Mouse (Mus musculus): ENCODE data around the gene Cenpm.
A peak's percentile ranks its signal among the peaks of the same experiment; 100 is the strongest.

Gene Cenpm

DNA sequence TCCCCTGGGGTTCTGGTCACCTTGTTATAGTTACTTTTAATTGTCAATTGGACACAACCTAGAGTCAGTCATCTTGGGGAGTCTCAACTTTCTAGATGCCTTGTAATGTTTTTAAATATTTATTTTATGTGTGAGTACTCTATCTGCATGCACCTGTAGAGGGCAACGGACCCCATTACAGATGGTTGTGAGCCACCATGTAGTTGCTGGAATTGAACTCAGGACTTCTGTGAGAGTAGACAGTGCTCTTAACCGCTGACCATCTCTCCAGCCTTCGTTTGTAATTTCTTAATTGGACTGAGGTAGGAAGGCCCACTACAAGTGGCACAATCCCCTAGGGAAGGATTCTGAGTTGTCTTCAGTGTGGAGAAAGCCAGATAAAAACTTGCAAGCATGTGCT is 1.2 kb downstream of the Cenpm start:
- no peak for DNase-seq (ENCODE audit: low spot score)

DNA sequence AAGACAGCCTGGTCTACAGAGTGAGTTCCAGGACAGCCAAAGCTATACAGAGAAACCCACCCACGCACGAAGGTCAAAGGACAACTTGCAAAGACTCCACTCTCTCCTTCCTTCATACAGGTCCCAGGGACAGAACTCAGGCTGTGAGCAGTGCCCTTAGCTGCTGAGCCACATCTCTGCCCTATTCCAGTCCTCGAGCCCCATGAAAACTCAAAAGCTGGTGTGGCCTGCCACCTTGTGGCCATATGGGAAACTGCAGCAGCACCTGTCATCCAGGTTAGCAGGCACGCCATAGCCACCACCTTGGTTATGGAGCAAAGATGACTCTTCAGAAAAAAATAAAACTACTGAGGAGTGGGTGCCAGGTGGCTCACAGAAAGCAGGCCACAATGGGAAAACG is 8.0 kb downstream of the Cenpm start:
- peak; percentile 84 for DNase-seq (ENCODE audit: low spot score)

DNA sequence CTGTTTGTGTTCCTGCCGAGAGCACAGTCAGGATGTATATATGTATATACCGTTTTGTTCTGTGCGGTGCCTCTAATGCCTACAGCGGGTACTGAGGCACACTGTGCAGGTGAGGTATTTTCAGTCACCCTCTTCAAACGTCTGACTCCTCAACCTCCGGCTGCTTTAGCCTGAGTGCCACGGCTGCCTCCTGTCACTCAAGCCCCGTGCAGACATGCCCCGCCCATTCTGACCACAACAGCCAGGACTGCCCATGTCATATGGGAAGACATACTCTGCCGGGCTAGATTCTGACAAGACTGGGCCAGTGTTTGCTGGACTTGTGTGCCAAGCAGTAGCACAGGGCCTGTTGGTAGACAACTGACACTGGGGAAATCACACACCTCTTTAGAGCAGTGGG is 8.9 kb downstream of the Cenpm start:
- no peak for DNase-seq (ENCODE audit: low spot score)

DNA sequence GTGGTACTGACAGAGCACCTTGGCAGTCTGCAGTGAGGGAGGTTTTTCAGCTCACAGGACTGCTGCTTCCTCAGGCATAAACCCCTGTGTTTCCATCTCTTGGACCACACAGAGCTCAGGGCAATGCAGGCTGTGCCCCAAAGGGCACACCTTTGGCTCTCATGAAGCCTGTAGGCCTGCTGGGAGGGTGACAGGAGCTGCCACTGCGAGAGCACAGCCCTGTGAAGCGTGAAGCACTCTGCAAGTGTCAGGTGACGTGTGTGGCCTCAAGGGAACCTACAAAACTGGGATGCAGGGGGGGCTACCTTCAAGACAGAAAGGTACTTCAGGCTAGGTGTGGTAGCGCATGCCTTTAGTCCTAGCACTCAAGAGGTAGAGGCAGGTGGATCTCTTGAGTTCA is 11.9 kb downstream of the Cenpm start:
- no peak for DNase-seq (ENCODE audit: low spot score)

DNA sequence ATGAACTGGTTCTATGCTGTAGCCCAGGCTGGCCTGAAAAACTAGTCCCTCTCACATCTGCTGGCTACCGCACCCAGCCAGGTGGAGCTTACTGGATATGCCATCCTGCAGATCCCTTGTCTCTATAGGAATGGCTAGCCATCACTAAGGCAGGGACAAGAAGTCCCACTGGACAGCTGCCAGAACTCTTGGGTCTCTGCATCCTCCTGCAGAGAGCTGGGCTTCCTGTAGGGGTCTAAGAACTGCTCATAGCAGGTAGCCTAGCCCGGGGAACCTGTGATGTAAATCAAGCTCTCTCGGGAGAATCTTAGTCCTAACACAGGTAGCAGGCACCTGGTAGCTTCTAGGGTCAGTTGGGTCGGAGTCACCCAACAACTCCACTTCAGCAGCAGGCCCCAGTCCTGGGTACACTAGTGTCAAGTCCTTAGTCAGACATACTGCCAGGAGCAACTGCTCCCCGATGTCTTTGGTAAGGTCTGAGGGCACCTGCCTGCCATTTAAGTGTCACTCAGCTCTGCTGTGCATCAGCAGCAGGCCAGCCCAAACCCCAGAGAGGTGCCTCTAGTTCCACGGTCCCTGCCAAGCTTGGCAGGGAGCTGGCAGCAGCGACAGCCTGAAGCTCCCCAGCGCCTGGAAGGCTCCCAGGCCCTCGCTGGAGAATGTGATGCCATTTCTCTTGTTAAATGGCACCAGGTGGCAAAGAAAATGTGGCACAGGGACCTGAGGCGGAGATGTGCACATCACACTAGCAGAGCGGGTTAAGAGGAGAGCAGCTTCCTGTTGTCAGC is 12.8 kb downstream of the Cenpm start:
- no peak for DNase-seq (ENCODE audit: low spot score)

DNA sequence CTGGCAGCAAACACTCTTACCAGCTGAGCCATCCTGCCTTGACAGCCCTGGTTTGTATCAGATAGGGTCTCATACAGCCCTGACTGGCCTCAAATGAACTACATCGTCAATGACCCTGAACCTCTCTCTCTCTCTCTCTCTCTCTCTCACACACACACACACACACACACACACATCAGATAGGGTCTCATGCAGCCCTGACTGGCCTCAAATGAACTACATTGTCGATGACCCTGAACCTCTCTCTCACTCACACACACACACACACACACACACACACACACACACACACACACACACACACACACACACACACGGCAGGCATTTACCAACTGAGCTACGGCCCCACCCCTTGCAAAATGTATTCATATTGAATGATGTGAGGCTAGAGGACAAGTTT is 13.4 kb downstream of the Cenpm start:
- no peak for DNase-seq (ENCODE audit: low spot score)

DNA sequence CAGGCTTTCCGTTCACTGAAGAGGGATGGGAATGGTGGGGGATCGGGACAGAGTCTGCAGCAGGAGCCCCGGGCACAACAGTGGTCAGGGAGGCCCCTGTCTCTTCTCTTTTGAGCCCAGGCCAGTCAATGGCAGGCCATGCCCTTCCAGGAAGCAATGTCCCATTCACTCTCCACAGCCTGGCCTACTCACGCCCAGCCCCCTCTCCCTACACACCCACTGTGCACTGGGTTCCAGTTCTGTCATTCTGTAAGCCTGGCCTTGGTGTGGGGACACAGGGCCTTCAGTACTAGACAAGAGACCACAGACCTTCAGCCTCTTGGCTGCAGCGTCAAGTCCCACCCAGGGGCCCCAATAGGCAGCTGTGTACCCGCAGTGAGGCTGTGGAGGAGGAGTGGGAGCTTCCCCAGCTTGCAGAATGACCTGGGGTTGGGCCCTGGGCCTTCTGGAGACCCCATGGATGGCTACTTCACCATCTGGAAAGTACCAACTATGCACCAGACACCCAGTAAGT is 14.4 kb downstream of the Cenpm start:
- no peak for DNase-seq (ENCODE audit: low spot score)

DNA sequence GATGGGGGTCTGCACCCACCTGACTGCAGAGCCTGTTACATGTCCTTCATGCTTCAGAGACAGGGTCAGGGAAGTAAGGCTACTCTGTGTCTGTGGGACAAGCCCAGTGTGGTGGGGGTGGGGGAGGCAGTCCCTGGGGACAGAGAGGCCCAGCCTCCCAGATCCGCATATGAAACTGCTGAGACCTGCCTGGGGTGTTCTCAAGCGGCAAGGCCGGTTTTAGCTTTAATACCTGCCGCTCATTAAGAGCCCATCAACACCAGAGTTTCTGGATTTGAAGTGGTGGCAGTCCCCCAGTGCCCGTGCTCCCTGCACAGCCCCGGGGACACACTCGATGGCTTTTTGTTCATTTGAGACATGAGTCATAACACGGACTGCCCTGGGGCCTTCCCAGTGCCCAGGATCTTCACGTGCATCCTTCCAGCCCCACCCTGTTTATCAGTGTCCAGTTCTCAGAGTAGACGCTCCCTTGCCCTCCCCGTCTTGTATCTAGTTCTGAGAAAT is 15.0 kb downstream of the Cenpm start:
- no peak for DNase-seq (ENCODE audit: low spot score)

DNA sequence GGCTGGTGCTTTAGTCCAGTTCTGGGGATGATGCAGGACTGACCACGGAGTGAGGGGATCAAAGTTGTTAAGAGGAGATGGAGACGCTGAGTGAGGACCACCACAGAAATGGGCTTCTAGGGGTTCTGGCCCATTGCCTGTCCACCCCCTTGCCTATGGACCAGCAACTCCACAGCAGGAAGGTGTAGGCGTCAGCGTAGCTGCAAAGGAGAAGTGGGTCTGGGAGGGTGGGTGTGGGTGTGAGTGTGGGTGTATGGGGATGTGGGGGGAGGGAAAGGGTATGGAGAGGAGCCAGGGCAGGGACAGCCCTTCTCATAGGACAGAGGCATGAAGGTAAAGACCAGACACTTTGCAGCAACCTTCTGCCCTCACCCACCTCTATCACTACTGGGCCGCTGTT is 18.8 kb downstream of the Cenpm start:
- DNase-seq (ENCODE audit: low spot score): no peak

DNA sequence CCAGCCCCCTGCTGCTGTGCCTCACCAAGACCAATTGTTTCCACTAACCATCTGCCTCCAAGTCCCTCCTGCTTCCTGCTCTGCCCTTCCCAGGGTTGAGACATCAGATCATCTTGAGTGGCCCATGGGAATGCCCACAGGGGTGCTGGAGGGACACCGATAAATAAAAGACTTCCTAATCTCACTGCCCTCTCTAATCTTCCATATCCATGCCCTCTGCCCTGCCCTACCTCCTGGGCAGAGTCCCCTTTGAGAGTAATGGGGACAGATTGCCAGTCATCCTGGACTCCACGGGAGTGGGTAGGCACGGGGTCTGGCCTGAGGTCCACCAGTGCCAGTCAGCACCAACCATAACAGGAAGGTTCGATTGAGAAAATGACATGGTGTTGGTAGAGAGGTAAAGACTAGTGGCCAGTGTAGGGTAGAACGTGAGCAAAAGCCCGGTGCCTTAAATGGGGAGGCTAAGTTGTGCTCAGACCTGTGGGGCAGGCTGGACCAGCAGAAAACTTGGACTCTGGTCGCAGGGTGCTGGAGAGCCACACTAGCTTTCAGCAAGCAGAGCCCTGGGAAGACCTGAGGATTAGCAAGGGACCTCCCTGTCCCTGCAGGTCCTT is 19.8 kb downstream of the Cenpm start:
- DNase-seq (ENCODE audit: low spot score): no peak

DNA sequence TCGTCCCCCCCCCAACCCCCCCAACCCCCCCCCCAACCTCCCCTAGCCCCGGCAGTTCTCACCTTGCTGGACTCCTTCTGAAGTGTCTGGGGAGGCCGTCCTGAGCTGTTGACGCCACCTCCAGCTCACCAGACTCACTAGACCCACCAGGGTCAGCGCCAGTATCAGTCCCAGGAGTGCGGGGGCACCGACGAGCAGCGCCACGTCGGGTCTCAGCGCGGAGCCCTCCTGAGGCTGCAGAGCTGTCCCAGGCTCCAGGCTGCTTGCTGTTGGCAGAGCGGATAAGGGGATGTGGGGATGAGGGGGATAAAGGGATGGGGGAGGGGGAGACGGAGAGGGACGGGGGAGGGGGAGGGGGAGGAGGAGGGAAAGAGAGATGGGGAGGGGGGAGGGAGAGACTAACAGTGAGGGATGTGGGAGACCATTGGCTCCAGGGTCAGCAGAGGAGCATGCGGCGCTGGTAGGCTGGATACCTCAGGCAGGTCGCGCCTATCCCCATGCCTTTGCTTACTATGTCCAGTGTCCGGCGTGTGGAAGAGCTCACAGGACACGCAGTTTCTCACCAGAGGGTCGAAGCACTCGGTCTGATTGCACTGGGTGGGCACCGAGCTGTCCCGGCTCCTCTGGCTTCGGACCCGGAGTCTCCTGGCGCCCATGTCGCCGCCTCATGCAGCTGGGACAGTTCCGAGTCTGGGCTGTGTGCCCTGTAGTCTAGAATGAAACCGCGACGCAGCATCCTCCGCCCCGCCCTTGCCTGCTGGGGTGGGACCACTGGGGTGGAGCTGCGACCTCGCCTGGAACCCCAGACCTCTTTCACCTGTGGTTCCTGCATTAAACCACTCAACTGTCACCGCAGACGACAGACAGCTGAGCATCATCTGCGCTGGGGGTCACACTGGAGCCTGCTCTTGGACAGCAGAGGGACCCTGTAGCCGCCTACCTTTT is 20.6 kb downstream of the Cenpm start, which contains the start of gene Tnfrsf13c:
Gene Tnfrsf13c (minus strand): TSS at position 713 of the 945 bp plus-strand sequence.
- DNase-seq (ENCODE audit: low spot score): peak; percentile 63

DNA sequence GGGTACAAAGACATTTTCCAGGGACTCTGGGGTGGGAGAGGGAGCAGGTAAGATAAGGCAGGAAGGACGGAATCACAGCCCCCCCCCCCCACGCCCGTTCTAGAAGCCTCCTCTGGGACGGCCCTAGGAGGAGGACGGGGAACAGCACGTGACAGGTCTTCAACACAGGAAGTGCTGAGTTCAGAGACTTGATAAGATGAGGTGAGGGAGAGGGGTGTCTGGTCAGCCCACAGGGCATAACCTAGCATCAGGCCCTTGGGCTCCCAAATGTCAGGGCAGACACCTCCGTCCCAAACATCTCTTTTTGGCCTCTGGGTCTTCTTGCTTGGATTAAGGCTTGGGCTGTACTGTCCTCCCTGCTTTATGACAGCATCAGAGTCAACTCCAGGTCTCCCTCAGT is 21.3 kb downstream of the Cenpm start:
- DNase-seq (ENCODE audit: low spot score): no peak

DNA sequence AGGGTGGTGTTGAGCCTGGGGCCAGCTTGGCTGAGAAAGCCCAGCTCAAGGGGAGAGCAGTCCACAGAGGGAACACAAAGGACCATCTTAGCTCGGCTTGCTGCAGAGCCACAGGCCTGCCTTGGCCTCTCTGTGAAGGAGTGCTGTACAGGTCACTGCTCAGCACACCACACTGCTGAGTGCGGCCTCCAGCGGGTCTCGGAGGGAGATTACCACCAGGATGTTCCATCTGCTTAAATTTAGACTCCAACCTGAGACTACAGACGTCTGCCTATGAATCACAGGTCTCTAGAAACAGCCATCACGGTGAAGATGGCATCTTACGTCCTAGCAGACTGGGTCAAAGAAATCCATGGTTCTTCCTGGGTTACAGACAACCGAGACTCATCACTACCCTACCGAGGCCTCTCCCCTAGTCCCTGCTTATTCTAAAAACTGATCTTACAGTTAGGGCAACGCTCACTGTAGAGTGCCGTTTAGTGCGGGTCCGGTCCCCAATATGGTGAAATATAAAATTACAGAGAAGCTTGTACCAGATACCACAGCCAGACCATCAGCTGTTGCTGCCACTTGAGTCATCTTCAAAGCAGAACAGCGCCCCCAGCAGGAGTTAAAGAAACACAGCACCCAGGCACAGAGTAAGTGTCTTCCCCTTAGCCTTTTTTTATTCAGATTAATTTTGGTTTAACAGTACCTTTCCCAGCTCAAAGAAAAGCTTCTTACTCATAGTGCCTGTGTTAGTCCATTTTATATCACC is 23.3 kb downstream of the Cenpm start:
- no peak for DNase-seq (ENCODE audit: low spot score)

DNA sequence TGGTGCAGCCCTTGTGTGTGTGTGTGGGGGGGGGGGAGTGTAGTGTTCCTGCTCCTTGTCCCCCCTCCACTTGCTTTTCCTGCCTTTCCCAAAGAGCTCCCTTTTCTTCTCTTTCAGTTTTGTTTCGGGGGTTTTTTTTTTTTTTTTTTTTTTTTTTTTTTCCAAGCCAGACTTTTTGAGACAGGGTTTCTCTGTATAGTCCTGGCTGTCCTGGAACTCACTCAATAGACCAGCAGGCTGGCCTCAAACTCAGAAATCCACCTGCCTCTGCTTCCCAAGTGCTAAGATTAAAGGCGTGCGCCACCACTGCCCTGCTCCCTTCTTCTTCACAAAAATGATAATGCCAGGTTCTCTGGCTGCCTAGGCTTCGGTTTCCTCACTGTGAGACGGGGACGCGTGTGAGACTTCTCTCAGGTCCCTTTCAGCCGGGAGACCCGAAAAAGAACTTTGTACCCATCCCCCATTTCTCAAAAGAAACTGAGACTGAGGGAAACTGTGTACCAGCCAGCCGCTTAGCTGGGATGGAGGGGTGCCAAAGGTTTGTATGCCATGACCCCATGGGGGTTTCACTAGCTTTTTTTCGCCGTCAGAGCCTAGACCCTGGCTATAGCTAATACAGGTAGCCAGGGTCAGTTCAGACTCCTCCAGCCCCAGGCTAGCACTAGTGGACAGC is 24.4 kb downstream of the Cenpm start:
- no peak for DNase-seq (ENCODE audit: low spot score)

DNA sequence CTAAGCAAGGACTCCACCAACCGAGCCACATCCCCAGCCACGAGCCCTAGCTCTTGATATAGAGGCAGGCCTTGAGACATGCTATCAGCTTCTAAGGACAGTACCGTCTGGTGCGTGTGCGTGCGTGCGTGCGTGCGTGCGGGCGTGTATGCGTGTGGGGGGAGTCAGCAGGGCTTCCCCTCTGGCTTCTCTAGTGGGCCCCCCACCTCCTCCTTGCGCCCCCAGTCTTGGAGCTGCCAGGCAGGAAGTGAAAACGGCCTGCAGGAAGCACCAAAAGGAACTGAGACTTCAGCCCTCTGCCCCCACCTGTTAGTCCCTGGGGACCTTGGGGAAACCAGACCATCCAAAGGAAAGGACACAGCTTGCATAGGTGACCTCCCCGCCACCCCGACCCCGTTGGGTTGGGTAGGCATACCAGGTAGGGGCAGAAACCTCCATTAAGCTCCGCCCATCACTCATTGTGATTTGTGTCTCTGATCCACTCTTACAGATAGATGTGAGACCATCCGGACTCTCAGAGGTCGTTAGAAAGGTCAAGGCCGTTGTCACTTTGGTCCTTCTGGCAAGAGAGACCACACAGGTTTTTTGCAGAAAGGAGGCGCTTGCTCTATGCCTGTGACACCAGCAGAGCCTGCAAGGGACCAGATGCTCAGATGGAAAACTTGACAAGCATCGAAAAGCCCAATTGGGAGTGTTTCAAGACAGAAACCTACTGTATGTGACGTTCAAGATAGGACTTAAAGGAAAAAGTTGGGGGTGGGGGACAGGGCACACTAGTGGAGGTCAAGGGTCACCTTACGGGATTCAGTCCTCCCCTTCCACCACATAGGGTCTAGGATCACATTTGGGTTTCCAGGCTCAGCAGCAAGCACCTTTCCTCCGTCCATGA is 25.5 kb downstream of the Cenpm start:
- DNase-seq (ENCODE audit: low spot score): peak; percentile 26

DNA sequence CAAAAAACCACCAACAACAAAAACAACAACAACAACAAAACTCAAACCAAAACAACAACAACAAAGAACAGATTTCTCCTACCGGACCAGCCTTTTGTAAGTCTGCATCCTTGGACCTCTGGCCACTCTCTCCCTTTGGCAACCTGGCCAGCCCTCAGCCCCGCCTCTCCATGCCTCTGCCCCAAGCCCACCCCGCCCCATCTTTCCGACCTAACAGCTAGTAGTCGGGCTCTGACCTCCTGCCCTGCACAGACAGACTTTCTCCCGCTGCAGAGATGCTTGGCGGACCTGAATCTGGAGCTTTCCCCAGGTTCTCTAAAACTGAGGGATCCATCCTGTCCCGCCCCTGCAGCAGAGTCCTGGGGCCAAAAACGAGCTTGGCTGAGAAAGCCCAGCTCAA is 26.6 kb downstream of the Cenpm start:
- no peak for DNase-seq (ENCODE audit: low spot score)

DNA sequence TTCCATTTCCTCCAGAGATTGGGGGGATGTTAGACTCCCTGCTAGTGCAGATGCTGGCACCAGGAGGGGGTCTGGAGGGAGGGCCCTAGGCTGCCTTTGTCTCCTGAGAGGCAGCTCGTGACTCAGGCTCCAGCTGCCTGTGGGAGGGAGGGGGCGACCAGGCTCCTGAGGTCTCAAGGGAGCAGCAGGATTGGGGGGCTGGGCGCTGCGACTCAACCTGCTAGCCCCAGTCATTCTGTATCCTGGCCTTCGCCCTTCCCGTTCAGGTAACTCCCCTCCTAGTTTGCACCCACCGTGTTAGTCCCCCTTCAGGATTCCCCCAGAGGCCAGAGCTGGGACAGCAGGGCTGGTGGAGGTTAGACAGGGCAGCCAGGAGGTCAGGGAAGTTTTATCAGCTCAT is 27.5 kb downstream of the Cenpm start:
- DNase-seq (ENCODE audit: low spot score): no peak

DNA sequence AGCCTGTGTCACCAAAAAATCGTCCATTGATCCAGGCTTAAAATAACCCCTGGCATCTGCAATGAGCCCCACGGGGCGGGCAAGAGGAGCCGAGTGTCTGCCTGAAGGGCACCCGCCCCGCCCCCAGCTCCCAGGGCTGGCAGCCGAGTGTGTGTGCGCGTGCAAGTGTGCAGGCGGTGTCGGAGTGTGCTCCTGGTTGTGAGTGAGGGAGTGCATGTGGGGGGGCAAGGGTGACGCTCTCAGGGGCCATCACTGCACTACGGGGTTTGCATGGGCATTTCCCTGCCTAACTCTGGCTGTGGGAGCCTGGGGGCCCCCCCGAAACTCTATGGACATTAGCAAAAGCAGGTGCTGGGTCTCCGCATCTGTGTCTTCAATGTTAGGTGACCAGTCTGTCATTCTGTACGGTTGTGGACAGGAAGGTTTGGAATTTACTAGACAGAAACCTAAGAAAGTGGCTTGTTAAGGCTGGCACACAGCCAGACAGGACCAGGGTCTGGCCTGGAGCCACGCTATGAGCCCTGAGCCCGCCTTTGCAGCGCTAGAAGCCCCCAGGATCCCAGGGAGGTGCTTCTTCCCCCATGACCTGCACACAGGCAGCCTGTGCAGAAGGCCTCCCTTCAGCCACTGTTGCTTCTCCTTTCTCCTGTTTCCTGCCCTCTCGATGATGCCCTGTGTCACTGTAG is 28.3 kb downstream of the Cenpm start:
- no peak for DNase-seq (ENCODE audit: low spot score)

DNA sequence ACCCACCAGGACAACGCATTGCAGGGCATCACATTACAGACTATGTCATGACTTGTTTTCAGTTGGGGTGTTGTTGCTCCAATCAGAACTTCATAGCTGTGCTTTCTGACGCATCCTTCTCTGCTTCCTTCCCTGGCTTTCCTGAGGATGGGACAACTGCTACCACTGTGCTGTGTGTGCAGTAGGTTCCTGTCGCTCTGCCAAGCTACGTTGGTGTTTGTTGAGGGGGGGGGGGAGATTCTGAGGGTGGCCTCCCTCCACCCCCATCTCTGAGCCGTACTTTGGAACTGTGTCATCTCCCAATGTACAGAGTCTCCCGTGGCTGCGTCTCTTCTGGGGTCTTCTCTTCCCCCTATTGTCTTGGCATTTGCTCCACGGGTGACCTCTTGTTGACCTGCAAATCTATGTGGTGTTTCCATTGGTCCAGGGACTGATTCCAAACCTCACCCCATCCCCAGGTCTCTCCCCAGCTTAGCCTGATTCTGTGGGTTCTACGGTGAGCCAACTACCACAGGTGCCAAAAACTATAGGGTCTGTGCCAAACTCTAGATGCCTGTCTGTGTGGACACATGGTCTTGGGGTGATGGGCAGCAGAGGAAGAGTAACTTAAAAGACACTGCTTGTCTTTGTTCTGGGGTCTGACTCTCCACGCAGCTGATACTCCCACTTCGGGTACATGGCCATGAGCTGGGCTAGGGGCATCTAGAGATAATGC is 29.1 kb downstream of the Cenpm start:
- no peak for DNase-seq (ENCODE audit: low spot score)

All from lung, postnatal 25 days (tissue).